Mouse (Mus musculus): ENCODE results near the gene BC025920.

DNA sequence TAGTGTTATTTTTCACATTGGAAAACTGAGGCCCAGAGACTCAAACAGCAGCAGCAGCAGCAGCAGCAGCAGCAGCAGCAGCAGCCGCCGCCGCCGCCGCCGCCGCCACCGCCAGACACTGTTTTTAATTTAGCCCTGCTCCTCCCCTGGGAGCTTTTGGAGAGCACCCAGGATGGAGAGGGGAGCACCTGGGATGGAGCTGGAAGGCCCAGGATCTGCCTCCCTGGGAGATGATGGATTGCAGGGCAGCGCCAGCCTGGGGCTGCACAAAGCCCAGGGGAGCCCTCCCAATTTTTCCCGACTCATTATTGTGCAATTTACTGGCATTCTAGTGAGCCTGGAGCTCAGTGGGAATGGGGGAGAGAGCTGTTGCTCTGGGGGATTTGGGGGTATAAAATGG, 9.5 kb upstream of the BC025920 start:
- TF ChIP-seq CTCF (IDR thresholded peaks at IDR 0.05; ENCODE audit: extremely low read depth, insufficient read depth, low read length) (no peak), POLR2A (IDR thresholded peaks at IDR 0.05; ENCODE audit: extremely low read depth, insufficient read depth, low read length) (no peak)

Data from cortical plate, adult 2 months (tissue).